ENCODE assay signal across 10 mouse cellular contexts in genomic region chr5:31047074-31047473, GRCm38 (mm10). TPM values are rescaled to one million over a fixed set of nuclear protein-coding genes. Genes with fewer than 3 reads are reported as not detected.
DNase-seq lines count a peak whose midpoint lies in the region; ATAC-seq and TF ChIP-seq lines count a peak whose summit lies in the region.
"Had no signal": no experiment of that assay in that cellular context is flagged by ENCODE, and none has a peak within 500 bp of the region (broad histone marks: within the 10 kb centered on the region; RNA-seq: fewer than 3 reads in every experiment).

No protein-coding gene starts in this region.

- no peaks in the 10 kb centered on the region for H3K27me3 ChIP-seq in forebrain, embryonic 15.5 days
- H3K27me3 ChIP-seq in liver, embryonic 14.5 days (ENCODE audit: control insufficient read depth, insufficient read depth, low read length), result no peaks in the 10 kb centered on the region

- H3K4me2 ChIP-seq in forebrain, embryonic 15.5 days (replicated peaks), result peak overlapping the region; percentile 84
- H3K4me2 ChIP-seq in liver, embryonic 14.5 days (ENCODE audit: low read depth), result peak overlapping the region; percentile 89

- H3K4me1 ChIP-seq in forebrain, embryonic 15.5 days, result peaks cover 14% of the 10 kb centered on the region
- peaks cover 5 to 7% of the 10 kb centered on the region in 2 experiments for H3K4me1 ChIP-seq in liver, embryonic 14.5 days (replicated peaks; ENCODE audit: control insufficient read depth in 2 of 2, insufficient read depth in 2 of 2, low read length in 1 of 2)

- intact Hi-C loops in gastrocnemius, adult 2 months (cut with DNase I), result loop anchor here (5.0 to 10.0 kb wide), 3 partner anchors 75 to 248 kb away; partner anchors contain the start of genes Fndc4, Gckr and Ift172

- peaks cover 16% of the 10 kb centered on the region; the same call in 1 of the 2 replicates for H3K36me3 ChIP-seq in forebrain, embryonic 15.5 days
- no peaks in the 10 kb centered on the region for H3K36me3 ChIP-seq in liver, embryonic 14.5 days (replicated peaks; ENCODE audit: control insufficient read depth, insufficient read depth, low read depth)

- peak overlapping the region; percentile 96 for H3K27ac ChIP-seq in gastrocnemius, adult 2 months
- H3K27ac ChIP-seq in forebrain, embryonic 15.5 days (replicated peaks), result no peak overlapping the region
- no peak overlapping the region for H3K27ac ChIP-seq in liver, embryonic 14.5 days

- no peak for TF ChIP-seq CTCF in gastrocnemius, adult 2 months (IDR thresholded peaks at IDR 0.05)
- no peak for TF ChIP-seq CTCF in liver, embryonic 14.5 days (IDR thresholded peaks at IDR 0.05; ENCODE audit: low read depth)

- H3K4me3 ChIP-seq in gastrocnemius, adult 2 months, result peak overlapping the region; percentile 98
- H3K4me3 ChIP-seq in forebrain, embryonic 15.5 days, result peak overlapping the region; percentile 81
- H3K4me3 ChIP-seq in liver, embryonic 14.5 days (ENCODE audit: insufficient read depth in 1 of 2, low read depth in 2 of 2, low read length in 2 of 2), result peak overlapping the region in 1 of 2 experiments; percentile 76; a peak in 2 of 4 replicates

- no peak for TF ChIP-seq EP300 in liver, embryonic 14.5 days (IDR thresholded peaks at IDR 0.05; ENCODE audit: low read depth)

- H3K9ac ChIP-seq in forebrain, embryonic 15.5 days (replicated peaks), result no peak overlapping the region
- peak overlapping the region; percentile 65 for H3K9ac ChIP-seq in liver, embryonic 14.5 days (replicated peaks)

- no peak for DNase-seq in gastrocnemius, adult 2 months
- DNase-seq in gastrocnemius, postnatal 10 days, result no peak
- peak; percentile 8 for DNase-seq in 416B (ENCODE audit: low read depth)
- no peak for DNase-seq in liver, embryonic 14.5 days (ENCODE audit: low read depth in 3 of 3, low spot score in 3 of 3)
- no peak for DNase-seq in urinary bladder, postnatal 14 days (ENCODE audit: low spot score)
- DNase-seq in gastrocnemius, postnatal 4 days (ENCODE audit: low spot score in 2 of 2), result no peak
- DNase-seq: kidney, adult 18-20 months had no signal

- 86% methylated on average over 5 of the region's 5 CpGs for WGBS in forebrain, embryonic 15.5 days
- 12% methylated on average over 5 of the region's 5 CpGs for WGBS in liver, embryonic 14.5 days (ENCODE audit: insufficient replicate concordance)

- no peak for ATAC-seq in forebrain, embryonic 15.5 days (replicated peaks)
- ATAC-seq in liver, embryonic 14.5 days (ENCODE audit: insufficient read depth), result no peak
- no peak for ATAC-seq in granulocyte monocyte progenitor cell, adult 5-6 weeks (replicated peaks; ENCODE audit: poor library complexity, severe bottlenecking)

- no peaks in the 10 kb centered on the region for H3K9me3 ChIP-seq in forebrain, embryonic 15.5 days
- H3K9me3 ChIP-seq in liver, embryonic 14.5 days (ENCODE audit: control insufficient read depth, low read length), result no peaks in the 10 kb centered on the region

RNA-seq across cellular contexts. Expression of gene Atraid, which starts 1.0 kb away (rescaled TPM):
- total RNA-seq in gastrocnemius, adult 2 months (2021), result 10 to 100 TPM; 40.9 to 41.6 TPM
- 10 to 100 TPM; 67.8 to 75.2 TPM for total RNA-seq in gastrocnemius, postnatal 10 days (2021)
- 144 and 153 TPM in 2 replicates for polyA plus RNA-seq in forebrain, embryonic 15.5 days (2015; fragmentation: Nextera tagmentation; extraction: Ambion mirVana)
- 28.8 and 31.0 TPM in 2 replicates for polyA plus RNA-seq in liver, embryonic 14.5 days (2012; rRNA removed)
- polyA plus RNA-seq in liver, embryonic 14.5 days (2014; fragmentation: Nextera tagmentation; extraction: Ambion mirVana), result 50.4 and 53.2 TPM in 2 replicates
- 42.7 and 79.1 TPM in 2 replicates for total RNA-seq in granulocyte monocyte progenitor cell, adult 5-6 weeks (2014; fragmentation: Nextera tagmentation)
- 44.7 and 59.4 TPM in 2 replicates for total RNA-seq in granulocyte monocyte progenitor cell, adult 5-6 weeks (2017)
- total RNA-seq in gastrocnemius, postnatal 4 days (2021), result 100 to 1,000 TPM in 1 of 2 experiments, 10 to 100 TPM in 1; 92.4 to 102 TPM

RNA-seq across cellular contexts. Expression of gene Slc5a6, which starts 1.6 kb away (rescaled TPM):
- total RNA-seq in gastrocnemius, adult 2 months (2021), result 1 to 10 TPM; 5.6 to 6.0 TPM
- total RNA-seq in gastrocnemius, postnatal 10 days (2021), result 1 to 10 TPM; 2.9 to 3.5 TPM
- polyA plus RNA-seq in forebrain, embryonic 15.5 days (2015; fragmentation: Nextera tagmentation; extraction: Ambion mirVana), result 13.6 and 16.0 TPM in 2 replicates
- 4.2 and 5.2 TPM in 2 replicates for polyA plus RNA-seq in liver, embryonic 14.5 days (2012; rRNA removed)
- polyA plus RNA-seq in liver, embryonic 14.5 days (2014; fragmentation: Nextera tagmentation; extraction: Ambion mirVana), result 2.2 and 2.3 TPM in 2 replicates
- total RNA-seq in granulocyte monocyte progenitor cell, adult 5-6 weeks (2014; fragmentation: Nextera tagmentation), result 7.2 and 7.9 TPM in 2 replicates
- 5.8 and 8.8 TPM in 2 replicates for total RNA-seq in granulocyte monocyte progenitor cell, adult 5-6 weeks (2017)
- total RNA-seq in gastrocnemius, postnatal 4 days (2021), result 10 to 100 TPM in 1 of 2 experiments, 1 to 10 TPM in 1; 8.2 to 13.8 TPM

RNA-seq across cellular contexts. Expression of gene Cad, which starts 7.5 kb away (rescaled TPM):
- 10 to 100 TPM; 25.5 to 28.6 TPM for total RNA-seq in gastrocnemius, adult 2 months (2021)
- total RNA-seq in gastrocnemius, postnatal 10 days (2021), result 10 to 100 TPM; 20.0 to 29.6 TPM
- 17.6 and 19.8 TPM in 2 replicates for polyA plus RNA-seq in forebrain, embryonic 15.5 days (2015; fragmentation: Nextera tagmentation; extraction: Ambion mirVana)
- polyA plus RNA-seq in liver, embryonic 14.5 days (2012; rRNA removed), result 18.2 and 20.4 TPM in 2 replicates
- 14.0 and 15.8 TPM in 2 replicates for polyA plus RNA-seq in liver, embryonic 14.5 days (2014; fragmentation: Nextera tagmentation; extraction: Ambion mirVana)
- total RNA-seq in granulocyte monocyte progenitor cell, adult 5-6 weeks (2014; fragmentation: Nextera tagmentation), result 57.4 and 70.3 TPM in 2 replicates
- 23.1 and 39.5 TPM in 2 replicates for total RNA-seq in granulocyte monocyte progenitor cell, adult 5-6 weeks (2017)
- total RNA-seq in gastrocnemius, postnatal 4 days (2021), result 10 to 100 TPM; 40.4 to 41.0 TPM

RNA-seq across cellular contexts. Expression of gene Dnajc5g, which starts 59.0 kb away (rescaled TPM):
- total RNA-seq in gastrocnemius, adult 2 months (2021), result not detected
- total RNA-seq in gastrocnemius, postnatal 10 days (2021), result not detected
- polyA plus RNA-seq in forebrain, embryonic 15.5 days (2015; fragmentation: Nextera tagmentation; extraction: Ambion mirVana), result not detected in 2 replicates
- not detected in 2 replicates for polyA plus RNA-seq in liver, embryonic 14.5 days (2012; rRNA removed)
- polyA plus RNA-seq in liver, embryonic 14.5 days (2014; fragmentation: Nextera tagmentation; extraction: Ambion mirVana), result not detected in 2 replicates
- total RNA-seq in granulocyte monocyte progenitor cell, adult 5-6 weeks (2014; fragmentation: Nextera tagmentation), result not detected in 2 replicates
- total RNA-seq in granulocyte monocyte progenitor cell, adult 5-6 weeks (2017), result not detected in 2 replicates
- total RNA-seq in gastrocnemius, postnatal 4 days (2021), result not detected
- polyA plus RNA-seq: brain, embryonic 14.5 days had no signal
